Mouse (Mus musculus): ENCODE data around the gene Fndc3b. TPM values are rescaled to one million over a fixed set of nuclear protein-coding genes. Genes with fewer than 3 reads are reported as not detected.

Fndc3b gene
- polyA plus RNA-seq, 1 experiment from 2014 or later = 8.2 TPM

DNA sequence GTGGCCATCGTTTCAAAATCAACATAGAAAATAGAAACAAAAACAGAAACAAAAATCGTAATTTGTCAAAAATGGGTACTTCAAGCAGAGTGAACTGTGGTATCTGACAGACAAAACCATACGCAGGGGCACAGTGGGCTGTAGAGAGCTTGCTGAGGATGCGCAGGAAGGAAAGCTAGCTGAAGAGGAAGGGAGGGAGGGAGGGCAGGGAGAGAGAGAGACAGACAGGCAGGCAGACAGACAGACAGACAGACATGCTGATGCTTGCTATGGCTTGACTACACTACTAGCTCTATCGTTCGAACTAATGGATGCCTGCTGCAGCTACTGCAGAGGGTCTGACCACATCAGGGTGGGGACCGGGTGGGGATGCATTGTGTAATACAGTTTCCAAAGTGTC lies 247.7 kb downstream of the Fndc3b start:
- 95% methylated on average over 7 of the region's 7 CpGs for WGBS
- Histone ChIP-seq H3K9me3 (replicated peaks; ENCODE audit: control insufficient read depth, low read length, poor library complexity, severe bottlenecking) (no peaks in the 10 kb centered on the region), H3K4me1 (ENCODE audit: control insufficient read depth, insufficient read depth, low read length) (no peaks in the 10 kb centered on the region), H3K4me3 (ENCODE audit: low read depth, low read length) (no peak overlapping the region), H3K4me2 (ENCODE audit: low read length) (no peak overlapping the region), H3K27ac (ENCODE audit: low read length) (no peak overlapping the region), H3K36me3 (ENCODE audit: control insufficient read depth, insufficient read depth, low read length) (peaks cover 2% of the 10 kb centered on the region; the same call in 1 of the 2 replicates), H3K27me3 (ENCODE audit: control insufficient read depth, insufficient read depth, low read depth, low read length) (no peaks in the 10 kb centered on the region), H3K9ac (ENCODE audit: low read depth, low read length) (no peak overlapping the region)
- ATAC-seq = no peak

DNA sequence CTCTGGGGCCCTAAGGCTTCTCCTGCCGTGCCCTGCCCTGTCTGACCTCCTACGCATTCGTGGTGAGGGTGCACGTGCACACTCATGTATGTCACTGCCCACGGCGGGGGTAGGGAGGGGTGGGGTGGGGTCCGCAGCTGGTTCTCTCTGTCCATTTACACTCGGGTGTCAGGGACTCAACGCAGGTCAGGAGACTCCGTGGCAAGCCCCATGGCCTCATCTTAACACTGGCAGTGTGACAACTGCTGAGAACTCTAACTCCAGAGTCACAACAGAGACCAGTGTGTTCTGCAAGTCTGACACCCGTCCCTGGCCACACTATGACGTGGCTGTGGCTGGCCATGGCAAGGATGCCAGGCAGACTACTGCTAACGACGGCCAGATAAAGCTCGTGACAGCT lies 248.2 kb downstream of the Fndc3b start:
- Histone ChIP-seq H3K27ac (ENCODE audit: low read length) (no peak overlapping the region), H3K4me2 (ENCODE audit: low read length) (no peak overlapping the region), H3K9ac (ENCODE audit: low read depth, low read length) (no peak overlapping the region), H3K4me1 (ENCODE audit: control insufficient read depth, insufficient read depth, low read length) (no peaks in the 10 kb centered on the region), H3K4me3 (ENCODE audit: low read depth, low read length) (no peak overlapping the region), H3K9me3 (replicated peaks; ENCODE audit: control insufficient read depth, low read length, poor library complexity, severe bottlenecking) (no peaks in the 10 kb centered on the region), H3K27me3 (ENCODE audit: control insufficient read depth, insufficient read depth, low read depth, low read length) (no peaks in the 10 kb centered on the region), H3K36me3 (ENCODE audit: control insufficient read depth, insufficient read depth, low read length) (peaks cover 2% of the 10 kb centered on the region; the same call in 1 of the 2 replicates)
- no peak for ATAC-seq
- WGBS = 91% methylated on average over 15 of the region's 15 CpGs

DNA sequence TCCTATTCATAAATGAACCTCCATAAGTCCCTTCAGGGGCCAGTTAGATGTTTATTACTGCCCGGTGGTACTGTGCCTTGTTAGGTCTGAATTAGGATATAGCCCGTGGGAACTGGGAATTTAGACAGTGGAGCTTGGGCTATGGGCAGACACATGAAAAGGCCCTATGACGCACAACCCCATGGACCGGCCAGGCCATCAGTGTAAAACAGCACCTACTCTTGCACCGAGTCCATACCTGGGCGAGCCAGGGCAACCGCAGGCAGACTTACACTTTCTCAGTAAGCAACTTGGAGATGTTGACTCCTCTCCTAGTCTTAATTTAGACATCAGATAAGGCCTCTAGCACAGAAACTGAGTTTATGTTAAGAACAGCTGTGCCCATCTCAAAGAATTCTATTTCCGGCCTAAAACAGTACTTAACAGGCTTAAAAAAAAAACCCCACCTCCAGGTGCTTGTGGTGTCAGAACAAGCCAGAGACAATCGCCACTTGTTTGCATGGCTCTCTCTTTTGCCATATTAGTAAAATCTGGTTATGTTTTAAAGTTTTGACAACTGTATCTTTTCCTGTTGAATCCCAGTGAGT lies 248.7 kb downstream of the Fndc3b start:
- no peak overlapping the region for H3K4me3 ChIP-seq (ENCODE audit: low read depth, low read length)

DNA sequence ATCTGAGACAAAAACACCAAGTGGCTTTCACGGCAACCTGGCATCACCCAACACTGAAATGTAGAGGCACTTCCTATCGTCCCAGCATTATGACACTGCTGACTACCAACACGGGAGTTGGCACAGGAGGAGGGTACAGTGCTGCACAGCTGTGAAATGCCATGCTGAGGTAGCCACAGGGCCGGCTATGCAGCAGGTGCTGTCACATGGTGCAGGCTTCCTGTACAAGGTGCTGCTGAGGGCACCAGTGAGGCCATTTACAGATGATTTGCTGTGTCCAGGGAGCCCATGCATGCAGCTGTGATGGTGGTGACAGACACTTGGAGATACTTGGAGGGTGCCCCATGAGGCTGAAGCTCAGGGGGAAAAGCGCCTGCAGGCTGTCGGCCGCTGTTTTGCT lies 249.2 kb downstream of the Fndc3b start:
- Histone ChIP-seq H3K4me2 (ENCODE audit: low read length) (no peak overlapping the region), H3K4me1 (ENCODE audit: control insufficient read depth, insufficient read depth, low read length) (no peaks in the 10 kb centered on the region), H3K36me3 (ENCODE audit: control insufficient read depth, insufficient read depth, low read length) (peaks cover 2% of the 10 kb centered on the region; the same call in 1 of the 2 replicates), H3K9me3 (replicated peaks; ENCODE audit: control insufficient read depth, low read length, poor library complexity, severe bottlenecking) (no peaks in the 10 kb centered on the region), H3K27me3 (ENCODE audit: control insufficient read depth, insufficient read depth, low read depth, low read length) (no peaks in the 10 kb centered on the region), H3K4me3 (ENCODE audit: low read depth, low read length) (no peak overlapping the region), H3K27ac (ENCODE audit: low read length) (no peak overlapping the region), H3K9ac (ENCODE audit: low read depth, low read length) (no peak overlapping the region)
- no peak for ATAC-seq
- 94% methylated on average over 7 of the region's 7 CpGs for WGBS

More for the DNA sequence above, 248.7 kb downstream of the Fndc3b start:
- Histone ChIP-seq H3K4me1 (ENCODE audit: control insufficient read depth, insufficient read depth, low read length) (no peaks in the 10 kb centered on the region), H3K9ac (ENCODE audit: low read depth, low read length) (no peak overlapping the region), H3K9me3 (replicated peaks; ENCODE audit: control insufficient read depth, low read length, poor library complexity, severe bottlenecking) (no peaks in the 10 kb centered on the region), H3K4me2 (ENCODE audit: low read length) (no peak overlapping the region), H3K36me3 (ENCODE audit: control insufficient read depth, insufficient read depth, low read length) (peaks cover 2% of the 10 kb centered on the region; the same call in 1 of the 2 replicates), H3K27me3 (ENCODE audit: control insufficient read depth, insufficient read depth, low read depth, low read length) (no peaks in the 10 kb centered on the region), H3K27ac (ENCODE audit: low read length) (no peak overlapping the region)
- ATAC-seq = no peak
- WGBS = 93% methylated on average over 9 of the region's 9 CpGs

DNA sequence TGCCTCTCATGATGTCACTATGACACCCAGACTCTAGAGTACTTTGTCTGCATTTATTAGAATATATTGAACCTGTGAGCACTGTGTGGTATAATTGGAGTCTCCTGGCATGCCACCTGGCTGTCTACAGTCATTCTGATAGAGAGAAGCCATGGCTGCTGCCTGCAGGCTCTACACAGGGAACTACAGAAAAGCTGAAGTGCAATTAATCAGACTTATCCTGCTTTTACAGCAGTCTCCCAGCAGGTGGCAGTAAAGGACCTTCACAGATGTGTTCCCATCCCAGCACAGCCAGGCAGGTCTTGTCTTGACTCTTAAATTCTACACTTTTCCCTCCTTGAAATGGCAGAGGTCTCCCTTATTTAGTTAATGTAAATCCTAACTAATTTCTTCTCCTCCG lies 250.1 kb downstream of the Fndc3b start:
- no peak overlapping the region for H3K4me2 ChIP-seq (ENCODE audit: low read length)
- H3K4me1 ChIP-seq (ENCODE audit: control insufficient read depth, insufficient read depth, low read length) = no peaks in the 10 kb centered on the region
- ATAC-seq = peak; percentile 70
- H3K9ac ChIP-seq (ENCODE audit: low read depth, low read length) = no peak overlapping the region
- no peak overlapping the region for H3K4me3 ChIP-seq (ENCODE audit: low read depth, low read length)
- H3K9me3 ChIP-seq (replicated peaks; ENCODE audit: control insufficient read depth, low read length, poor library complexity, severe bottlenecking) = no peaks in the 10 kb centered on the region
- H3K27ac ChIP-seq (ENCODE audit: low read length) = no peak overlapping the region
- H3K27me3 ChIP-seq (ENCODE audit: control insufficient read depth, insufficient read depth, low read depth, low read length) = no peaks in the 10 kb centered on the region
- H3K36me3 ChIP-seq (ENCODE audit: control insufficient read depth, insufficient read depth, low read length) = peaks cover 6% of the 10 kb centered on the region; the same call in 1 of the 2 replicates
- 50% methylated on average over 1 of the region's 1 CpGs for WGBS

DNA sequence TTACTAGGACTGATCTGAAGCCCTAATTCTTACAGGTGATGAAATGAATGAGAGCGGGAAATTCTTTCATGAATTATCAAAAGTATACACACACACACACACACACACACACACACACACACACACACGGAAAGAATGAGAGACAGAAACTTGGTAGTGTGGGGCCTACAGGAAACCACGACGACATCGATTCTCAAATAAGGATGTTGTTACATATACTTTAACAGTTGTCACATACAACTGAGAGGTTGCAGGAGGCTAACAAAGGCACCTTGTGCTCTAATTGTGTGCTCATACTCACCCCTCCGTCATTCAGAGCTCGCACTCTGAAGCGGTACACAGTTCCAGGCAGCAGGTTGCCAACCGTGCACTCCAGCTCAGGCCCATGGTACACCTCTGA lies 252.7 kb downstream of the Fndc3b start:
- 94% methylated on average over 9 of the region's 9 CpGs for WGBS
- H3K9ac ChIP-seq (ENCODE audit: low read depth, low read length) = no peak overlapping the region
- H3K9me3 ChIP-seq (replicated peaks; ENCODE audit: control insufficient read depth, low read length, poor library complexity, severe bottlenecking) = no peaks in the 10 kb centered on the region
- H3K27ac ChIP-seq (ENCODE audit: low read length) = no peak overlapping the region
- H3K4me1 ChIP-seq (ENCODE audit: control insufficient read depth, insufficient read depth, low read length) = no peaks in the 10 kb centered on the region
- H3K36me3 ChIP-seq (ENCODE audit: control insufficient read depth, insufficient read depth, low read length) = peaks cover 6% of the 10 kb centered on the region; the same call in 1 of the 2 replicates
- ATAC-seq = no peak
- no peak overlapping the region for H3K4me3 ChIP-seq (ENCODE audit: low read depth, low read length)
- H3K4me2 ChIP-seq (ENCODE audit: low read length) = no peak overlapping the region
- H3K27me3 ChIP-seq (ENCODE audit: control insufficient read depth, insufficient read depth, low read depth, low read length) = no peaks in the 10 kb centered on the region

DNA sequence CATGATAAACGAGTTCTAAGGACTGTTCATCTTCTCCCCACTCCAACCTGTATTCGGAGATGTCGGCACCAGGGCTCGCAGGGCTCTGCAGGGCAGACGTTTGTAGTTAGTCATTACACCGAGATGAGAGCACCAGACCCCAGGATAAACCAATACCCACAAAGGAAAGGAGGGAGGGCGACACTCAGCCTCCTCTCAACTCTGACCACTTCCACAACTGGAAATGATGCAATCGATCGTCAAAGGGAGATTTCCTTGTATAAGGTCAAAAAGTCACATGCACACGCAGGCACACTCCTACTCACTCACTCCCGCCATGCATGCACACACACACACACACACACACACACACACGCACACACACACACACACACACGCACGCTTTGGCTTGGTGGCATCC lies 254.6 kb downstream of the Fndc3b start:
- 95% methylated on average over 14 of the region's 14 CpGs for WGBS
- no peak overlapping the region for H3K4me3 ChIP-seq (ENCODE audit: low read depth, low read length)
- H3K4me1 ChIP-seq (ENCODE audit: control insufficient read depth, insufficient read depth, low read length) = no peaks in the 10 kb centered on the region
- no peak overlapping the region for H3K9ac ChIP-seq (ENCODE audit: low read depth, low read length)
- H3K9me3 ChIP-seq (replicated peaks; ENCODE audit: control insufficient read depth, low read length, poor library complexity, severe bottlenecking) = no peaks in the 10 kb centered on the region
- no peak for ATAC-seq
- no peak overlapping the region for H3K27ac ChIP-seq (ENCODE audit: low read length)
- peaks cover 8% of the 10 kb centered on the region; the same call in 1 of the 2 replicates for H3K36me3 ChIP-seq (ENCODE audit: control insufficient read depth, insufficient read depth, low read length)
- H3K4me2 ChIP-seq (ENCODE audit: low read length) = no peak overlapping the region
- no peaks in the 10 kb centered on the region for H3K27me3 ChIP-seq (ENCODE audit: control insufficient read depth, insufficient read depth, low read depth, low read length)

DNA sequence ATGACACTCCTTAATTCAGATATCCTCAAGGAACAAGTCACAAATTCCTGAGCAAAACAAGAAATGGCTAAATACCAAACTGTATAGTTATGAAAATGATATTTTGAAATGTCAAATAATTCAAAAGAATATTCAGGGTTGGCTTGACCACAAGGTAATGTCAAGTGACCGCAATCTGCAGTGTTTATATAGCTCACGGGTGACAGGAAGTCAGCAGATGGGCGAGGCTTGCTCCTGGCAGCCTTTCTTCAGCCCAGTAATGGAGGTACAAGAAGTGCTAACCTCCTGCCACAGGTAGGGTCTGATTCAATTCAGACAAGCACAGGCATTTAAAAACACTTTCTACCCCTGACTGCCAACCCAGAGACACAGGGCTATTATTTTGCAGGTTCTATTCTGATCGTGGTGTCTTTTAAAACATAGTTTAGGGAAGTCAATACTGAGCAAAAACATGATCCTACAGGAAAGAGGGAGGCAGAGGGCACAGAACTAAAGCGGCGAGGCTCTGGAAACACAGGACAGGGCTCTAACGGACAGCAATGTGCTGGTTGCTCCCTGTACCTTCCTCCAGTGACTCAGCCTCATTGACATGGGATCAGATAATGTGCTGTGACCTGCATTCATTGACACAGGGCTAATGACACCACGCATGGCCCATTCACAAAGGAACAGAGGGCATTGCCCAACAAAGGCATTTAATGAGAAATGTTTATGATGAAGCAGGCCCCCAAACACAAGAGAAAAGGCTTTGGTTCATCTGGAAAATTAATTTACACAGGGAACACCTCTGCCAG lies 256.5 kb downstream of the Fndc3b start:
- H3K4me2 ChIP-seq (ENCODE audit: low read length) = no peak overlapping the region
- WGBS = 81% methylated on average over 8 of the region's 8 CpGs
- ATAC-seq = no peak
- H3K36me3 ChIP-seq (ENCODE audit: control insufficient read depth, insufficient read depth, low read length) = peaks cover 8% of the 10 kb centered on the region; the same call in 1 of the 2 replicates
- no peak overlapping the region for H3K27ac ChIP-seq (ENCODE audit: low read length)
- H3K4me3 ChIP-seq (ENCODE audit: low read depth, low read length) = no peak overlapping the region
- H3K27me3 ChIP-seq (ENCODE audit: control insufficient read depth, insufficient read depth, low read depth, low read length) = no peaks in the 10 kb centered on the region
- H3K9ac ChIP-seq (ENCODE audit: low read depth, low read length) = no peak overlapping the region
- no peaks in the 10 kb centered on the region for H3K9me3 ChIP-seq (replicated peaks; ENCODE audit: control insufficient read depth, low read length, poor library complexity, severe bottlenecking)
- no peaks in the 10 kb centered on the region for H3K4me1 ChIP-seq (ENCODE audit: control insufficient read depth, insufficient read depth, low read length)

DNA sequence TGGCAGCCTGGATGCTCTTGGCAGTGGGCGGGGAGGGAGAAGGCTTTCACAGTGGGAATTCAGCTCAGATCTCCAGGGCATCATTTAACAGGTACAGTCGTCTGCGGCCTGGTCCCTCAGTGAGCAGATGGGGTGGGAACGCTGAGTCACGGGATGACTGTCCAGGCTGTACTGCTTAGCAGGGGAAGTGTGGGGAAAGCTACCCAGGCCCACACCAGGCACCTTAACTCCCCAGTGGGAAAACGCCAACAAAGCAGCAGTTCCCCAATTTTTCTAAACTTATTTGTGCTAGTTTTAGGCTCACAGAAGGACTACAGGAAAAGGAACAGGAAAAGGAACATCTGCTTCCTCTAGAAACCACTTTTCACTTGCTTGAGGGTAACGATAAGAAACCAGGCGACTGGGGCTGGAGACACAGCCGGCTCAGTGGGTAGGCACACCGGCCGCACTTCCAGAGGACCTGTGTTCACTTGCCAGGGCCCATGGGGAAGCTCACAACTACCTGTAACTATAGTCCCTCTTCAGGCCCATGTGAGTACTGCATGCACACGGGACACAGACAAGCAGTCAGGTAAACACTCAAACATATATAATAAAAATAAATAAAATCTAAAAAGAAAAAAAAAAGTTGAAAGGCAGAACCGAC lies 257.5 kb downstream of the Fndc3b start:
- H3K4me2 ChIP-seq (ENCODE audit: low read length) = no peak overlapping the region
- H3K9me3 ChIP-seq (replicated peaks; ENCODE audit: control insufficient read depth, low read length, poor library complexity, severe bottlenecking) = no peaks in the 10 kb centered on the region
- 92% methylated on average over 13 of the region's 13 CpGs for WGBS
- H3K4me1 ChIP-seq (ENCODE audit: control insufficient read depth, insufficient read depth, low read length) = no peaks in the 10 kb centered on the region
- H3K4me3 ChIP-seq (ENCODE audit: low read depth, low read length) = no peak overlapping the region
- H3K27me3 ChIP-seq (ENCODE audit: control insufficient read depth, insufficient read depth, low read depth, low read length) = no peaks in the 10 kb centered on the region
- peaks cover 6% of the 10 kb centered on the region; the same call in 1 of the 2 replicates for H3K36me3 ChIP-seq (ENCODE audit: control insufficient read depth, insufficient read depth, low read length)
- no peak for ATAC-seq
- no peak overlapping the region for H3K27ac ChIP-seq (ENCODE audit: low read length)
- no peak overlapping the region for H3K9ac ChIP-seq (ENCODE audit: low read depth, low read length)
